Mouse (Mus musculus) adrenal gland, postnatal 10 days (tissue): ENCODE measurements around the gene Tenm3. TPM values are rescaled to one million over a fixed set of nuclear protein-coding genes. Genes with fewer than 3 reads are reported as not detected.

Experiments
- DNase-seq: peaks from one replicate; pipeline ENCODE4 v3.0.0; 2021; ENCODE audit warnings: mixed read lengths
- total RNA-seq, 2 experiments: library from RNA; stranded (reverse); gene quantifications; 2 replicates each; pipeline ENCODE4 v1.2.3; 2021

Gene Tenm3
- total RNA-seq, 2 experiments from 2014 or later = 18.3 to 20.4 TPM

DNA sequence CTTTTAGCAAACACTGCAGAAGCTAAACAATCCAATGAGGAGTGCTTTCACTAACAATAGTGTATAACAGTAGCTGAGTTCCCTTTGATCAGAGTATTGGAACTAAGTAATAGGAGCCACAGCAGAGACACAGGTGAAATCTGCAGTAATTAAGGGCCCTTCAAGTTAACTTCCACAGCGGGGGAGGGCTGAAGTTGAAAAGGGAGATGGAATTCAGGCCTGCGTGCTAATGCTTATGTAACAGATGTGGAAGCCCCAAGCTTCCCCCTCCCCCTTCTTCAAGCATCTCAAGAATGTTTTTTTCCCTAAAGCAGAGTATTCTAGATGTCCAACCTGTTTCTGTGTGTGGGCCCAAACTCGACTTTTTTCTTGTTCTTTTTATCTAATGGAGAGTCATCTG is 394.1 kb downstream of the Tenm3 start:
- DNase-seq = no peak

DNA sequence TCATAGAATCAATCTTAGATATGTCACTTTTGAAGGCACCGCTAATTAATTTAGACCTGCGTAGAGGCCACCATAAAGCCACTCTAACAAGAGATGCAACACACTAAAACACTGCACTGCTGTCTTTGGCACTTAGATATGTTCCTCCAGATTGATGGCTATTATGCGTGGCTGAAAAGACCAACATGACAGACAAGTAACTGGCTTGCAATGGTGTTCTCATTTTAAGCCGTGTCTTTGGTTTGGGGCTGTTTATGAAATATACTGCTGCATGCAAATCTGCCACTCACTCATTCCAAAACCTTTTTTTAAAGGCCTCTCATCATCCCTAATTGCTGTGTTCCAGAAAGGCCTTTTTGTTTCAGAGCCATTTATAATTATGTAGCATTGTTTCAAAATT is 398.1 kb downstream of the Tenm3 start:
- no peak for DNase-seq

DNA sequence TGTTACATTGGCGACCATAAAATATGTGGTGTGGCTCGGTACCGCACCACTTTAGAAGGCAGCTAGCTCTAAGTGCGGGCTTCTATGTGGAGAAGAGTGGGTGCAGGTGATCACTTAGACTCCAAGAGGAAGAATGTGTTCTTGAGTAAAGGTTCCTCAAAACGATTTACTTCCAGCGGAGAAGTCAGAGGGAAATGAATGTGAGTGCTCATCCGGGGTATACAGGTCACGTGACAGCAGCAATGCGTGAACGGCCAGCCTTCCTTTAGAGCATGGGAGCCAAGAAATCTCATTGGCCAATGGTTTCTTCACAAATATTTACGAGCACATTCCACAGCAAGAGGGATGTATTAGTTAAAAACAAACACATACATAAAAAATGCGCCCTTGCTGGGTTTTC is 404.3 kb downstream of the Tenm3 start:
- no peak for DNase-seq

DNA sequence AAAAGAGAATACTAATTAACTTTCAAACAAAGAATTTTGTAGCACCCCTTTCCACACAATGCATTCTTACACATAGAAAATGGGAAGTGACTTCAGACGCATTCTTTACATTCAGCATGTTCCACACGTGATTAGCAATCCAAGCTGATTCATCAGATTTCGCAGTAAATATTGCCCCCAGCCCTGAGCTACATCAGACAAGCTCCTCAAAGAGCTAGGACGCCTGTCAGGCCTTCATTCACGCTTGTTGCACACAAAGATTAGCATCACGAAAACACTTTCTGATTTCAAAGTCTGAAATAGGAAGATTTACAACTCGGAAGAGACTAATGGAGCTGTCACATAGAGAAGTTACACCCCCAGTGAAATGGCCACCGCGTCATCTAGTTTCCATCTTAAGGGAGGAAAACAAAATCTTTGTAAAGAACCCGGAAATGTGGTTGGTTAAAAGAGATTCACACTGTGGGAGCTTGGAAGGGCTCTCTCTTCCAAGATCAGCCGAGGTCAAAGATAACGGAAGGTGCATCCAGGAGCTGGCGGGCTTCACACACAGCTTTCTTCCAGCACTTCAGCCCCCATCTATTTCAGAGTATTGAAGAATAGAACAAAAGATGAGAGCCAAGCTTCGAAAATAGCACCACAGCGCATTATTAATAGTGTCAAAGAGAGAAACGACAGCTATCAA is 406.1 kb downstream of the Tenm3 start:
- DNase-seq = no peak

DNA sequence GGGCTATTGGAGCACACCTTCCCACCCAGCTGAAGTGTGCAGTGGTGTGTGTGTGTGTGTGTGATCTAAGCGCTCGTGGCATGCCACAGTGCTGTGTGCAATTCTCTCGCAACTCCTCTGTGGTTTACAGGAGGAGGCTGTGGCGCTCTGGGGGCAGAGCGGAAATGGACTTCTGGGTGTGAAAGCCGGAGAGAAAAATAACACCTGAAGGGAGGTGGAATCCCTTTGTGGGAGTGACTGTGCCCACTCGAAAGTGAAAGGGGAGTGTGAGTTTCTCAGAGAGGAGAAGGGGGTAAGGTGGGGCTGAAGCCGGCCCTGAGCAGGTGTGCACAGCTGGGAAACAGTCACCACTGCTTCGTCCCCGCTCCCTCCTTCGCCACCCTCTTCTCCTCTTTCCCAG is 418.6 kb downstream of the Tenm3 start:
- DNase-seq = no peak

DNA sequence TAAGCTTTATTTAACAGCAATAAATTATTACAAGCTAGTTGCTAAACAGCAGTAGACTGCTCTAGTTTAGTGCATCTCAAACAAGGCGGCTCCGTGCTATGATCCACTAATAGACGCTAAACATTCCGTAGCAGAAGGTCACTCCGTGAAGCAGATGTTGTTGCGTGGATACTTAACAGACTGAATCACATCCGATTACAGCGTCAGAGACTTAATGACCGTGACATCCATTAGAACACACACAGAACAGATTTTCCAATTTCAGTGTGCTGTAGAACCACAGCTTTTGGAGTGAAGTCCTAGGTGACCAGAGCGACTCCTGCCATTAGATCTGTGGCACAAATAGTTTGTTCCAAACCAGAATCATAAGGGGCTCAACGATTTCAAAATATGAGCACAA is 426.0 kb downstream of the Tenm3 start:
- DNase-seq = no peak

DNA sequence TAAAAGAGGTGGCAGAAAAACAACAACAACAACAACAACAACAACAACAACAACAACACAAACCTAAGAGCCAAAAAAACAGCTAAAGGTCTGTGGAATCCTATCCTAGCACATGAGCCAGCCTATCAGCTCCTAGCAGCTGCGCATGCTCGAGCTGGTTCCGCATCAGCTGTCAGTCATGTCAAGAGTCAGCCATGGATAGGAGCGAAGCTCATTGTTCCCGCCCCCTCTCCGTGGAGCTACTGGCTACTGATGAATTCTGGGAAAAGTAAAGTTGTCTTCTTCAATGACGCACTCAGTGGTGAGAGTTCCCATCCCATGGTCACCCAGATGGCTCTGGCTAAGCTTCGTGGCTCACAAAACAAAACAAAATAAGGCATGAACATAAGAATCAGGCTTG is 432.8 kb downstream of the Tenm3 start:
- no peak for DNase-seq

DNA sequence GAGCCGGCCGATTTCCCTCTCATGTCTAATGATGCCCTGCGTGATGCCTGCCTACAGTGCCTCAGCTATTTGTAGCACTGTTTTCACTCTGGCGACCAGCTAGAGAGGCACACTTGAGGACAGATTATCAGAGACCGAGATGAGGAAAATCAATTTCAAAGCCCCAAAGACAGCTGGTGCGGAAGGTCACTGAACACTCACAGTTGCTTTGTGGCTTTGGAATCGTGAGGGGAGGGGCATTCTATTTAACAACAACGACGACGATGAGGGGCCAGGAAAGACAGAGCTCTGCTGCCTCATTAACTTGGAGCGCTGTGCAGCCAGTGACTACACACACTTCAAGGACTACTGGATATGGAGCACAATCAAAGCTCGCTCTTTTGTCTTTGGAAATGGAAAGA is 443.2 kb downstream of the Tenm3 start:
- no peak for DNase-seq

DNA sequence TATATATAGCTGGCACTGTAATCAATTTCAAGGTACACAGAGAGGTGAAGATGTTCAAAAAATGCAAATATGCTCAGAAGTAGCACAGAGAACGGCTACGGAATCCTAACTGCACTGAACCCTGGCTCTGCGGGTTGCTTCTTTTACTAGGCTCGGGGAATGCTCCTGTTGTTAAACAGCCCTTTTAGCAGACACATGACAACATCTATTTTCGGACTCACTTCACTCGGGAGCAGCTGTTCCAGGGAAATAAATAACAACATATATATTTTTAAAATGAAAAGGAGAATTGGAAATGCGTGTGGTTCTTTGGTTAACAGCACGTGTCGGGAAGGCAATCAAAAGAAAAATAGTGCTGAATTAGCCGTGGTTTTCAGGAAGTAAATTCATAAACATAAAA is 457.9 kb downstream of the Tenm3 start:
- DNase-seq = no peak

DNA sequence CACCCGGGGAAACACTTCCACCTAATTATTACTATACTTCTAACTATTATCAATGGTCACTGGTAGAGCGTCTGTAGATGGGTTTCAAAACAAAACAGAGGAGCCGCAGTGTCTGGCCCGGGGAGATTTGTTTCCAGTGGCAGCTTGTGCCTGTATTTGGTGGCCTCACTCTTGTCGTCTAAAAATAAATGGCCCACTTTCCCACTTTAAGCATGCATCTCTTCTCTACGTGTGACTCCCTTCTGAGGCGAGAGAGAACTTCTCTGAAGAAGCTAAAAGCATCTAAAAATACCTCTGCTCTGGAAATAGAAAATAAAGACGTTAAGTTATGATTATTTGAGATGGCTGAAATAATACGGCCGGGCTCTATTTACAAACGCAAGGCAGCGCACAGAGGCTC is 463.7 kb downstream of the Tenm3 start:
- no peak for DNase-seq

DNA sequence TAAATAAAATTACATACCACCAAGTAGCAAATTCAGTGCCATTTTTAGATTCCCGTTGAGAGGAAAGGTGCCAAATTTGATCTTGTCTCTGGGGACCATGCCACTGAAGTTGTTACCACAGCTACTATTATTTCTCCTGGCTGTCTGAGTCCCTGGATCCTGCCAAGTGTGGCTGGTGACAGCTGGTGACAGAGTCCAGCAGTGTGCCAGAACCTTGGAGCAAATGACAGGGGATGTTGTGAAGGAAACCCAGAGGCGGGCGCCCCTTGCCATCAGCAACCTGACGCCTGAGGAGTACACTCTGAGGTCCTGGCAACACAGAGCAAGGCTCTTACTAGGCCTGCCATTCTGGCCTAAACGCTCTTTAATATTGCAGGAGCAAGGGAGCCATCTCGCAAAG is 467.0 kb downstream of the Tenm3 start:
- peak; percentile 40 for DNase-seq

DNA sequence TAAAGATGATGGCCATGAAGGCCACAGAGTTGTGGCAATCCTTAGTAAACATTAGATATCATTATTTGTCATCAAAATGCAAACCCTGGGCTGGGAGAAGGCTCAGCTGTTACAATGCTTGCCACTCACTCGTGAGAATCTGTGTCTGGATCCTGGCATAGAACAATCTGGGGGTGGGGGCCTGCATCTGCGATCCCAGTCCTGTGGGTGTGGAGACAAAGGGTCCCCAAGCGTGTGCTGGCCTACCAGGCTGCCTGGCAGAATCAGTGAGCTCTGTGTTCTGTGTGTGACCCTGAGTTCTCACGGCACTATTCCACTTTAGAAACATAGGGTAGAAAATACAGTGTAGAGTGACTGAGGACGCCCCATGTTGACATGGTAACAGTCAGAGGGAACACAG is 468.6 kb downstream of the Tenm3 start:
- DNase-seq = no peak

DNA sequence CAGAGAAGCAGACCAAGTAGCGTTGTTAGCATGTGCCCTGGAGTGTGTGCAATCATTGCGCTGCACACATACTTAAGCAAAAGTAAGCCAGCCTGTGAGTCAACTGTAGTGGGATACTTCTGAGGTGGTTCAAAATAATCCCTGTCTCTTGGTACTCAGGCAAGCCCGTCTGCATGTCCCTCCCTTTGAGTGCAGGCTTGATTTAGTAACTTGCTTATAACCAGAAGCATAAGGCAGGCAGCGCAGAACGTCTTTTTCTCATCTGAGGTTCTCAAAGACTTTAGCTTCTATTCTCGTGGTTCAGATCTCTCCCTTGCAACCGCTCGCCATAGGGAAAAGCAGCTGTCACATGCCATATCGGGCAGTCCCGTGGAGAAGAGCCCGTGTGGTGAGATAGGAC is 470.3 kb downstream of the Tenm3 start:
- no peak for DNase-seq

DNA sequence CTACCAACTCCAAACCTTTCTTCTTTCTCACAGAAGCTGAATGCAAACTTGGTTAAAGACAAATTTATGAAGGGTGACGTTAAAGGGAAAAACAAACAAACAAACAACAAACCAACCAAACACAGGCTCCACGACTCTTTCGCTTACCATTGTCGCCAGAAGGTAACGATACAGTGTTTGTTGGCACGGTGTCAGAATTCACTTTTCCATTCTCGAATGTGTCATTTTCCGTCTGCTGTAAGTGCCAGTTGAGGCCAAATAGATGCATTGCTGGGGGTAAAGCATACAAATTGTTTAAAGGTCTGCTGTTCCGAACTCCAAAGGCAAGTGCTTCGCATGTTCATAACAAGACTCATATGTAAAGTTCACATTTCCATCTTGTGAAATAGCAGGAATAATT is 476.6 kb downstream of the Tenm3 start:
- DNase-seq = no peak

DNA sequence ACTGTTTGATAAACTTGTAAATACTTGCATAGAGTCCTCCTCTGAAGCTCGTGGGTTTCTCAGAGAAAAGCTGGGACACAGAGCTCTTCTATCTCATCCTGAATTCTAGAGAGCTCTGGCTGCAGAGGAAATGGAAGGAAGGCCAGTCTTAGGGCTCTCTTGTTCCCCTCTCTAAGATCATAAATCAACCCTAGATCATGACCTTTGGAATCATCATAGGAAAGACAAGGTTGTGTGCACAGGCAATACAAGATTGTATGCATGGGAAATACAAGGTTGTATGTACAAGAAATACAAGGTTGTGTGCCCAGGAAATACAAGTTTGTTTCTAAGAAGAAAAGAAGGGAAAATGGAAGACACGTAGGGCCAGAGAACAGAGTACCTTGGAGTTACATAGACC is 486.9 kb downstream of the Tenm3 start:
- no peak for DNase-seq

DNA sequence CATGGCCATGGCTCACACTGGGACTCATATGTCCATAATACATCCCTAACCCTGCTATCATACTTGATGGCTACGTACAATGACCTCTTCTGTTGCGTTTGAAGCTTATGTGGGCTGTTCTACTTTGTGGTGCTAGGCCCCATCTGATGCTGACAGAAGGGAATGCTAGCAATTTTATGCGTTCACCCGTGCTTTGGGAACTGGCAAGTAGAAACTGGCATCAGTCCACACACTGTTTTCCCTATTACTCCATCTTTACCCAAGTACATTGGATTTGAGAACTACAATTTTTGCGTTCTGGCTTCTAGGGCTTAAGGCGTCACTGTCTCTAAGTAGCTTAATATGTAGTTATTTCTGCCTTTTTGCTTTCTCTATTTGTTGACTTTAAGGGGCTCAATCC is 490.3 kb downstream of the Tenm3 start:
- no peak for DNase-seq

DNA sequence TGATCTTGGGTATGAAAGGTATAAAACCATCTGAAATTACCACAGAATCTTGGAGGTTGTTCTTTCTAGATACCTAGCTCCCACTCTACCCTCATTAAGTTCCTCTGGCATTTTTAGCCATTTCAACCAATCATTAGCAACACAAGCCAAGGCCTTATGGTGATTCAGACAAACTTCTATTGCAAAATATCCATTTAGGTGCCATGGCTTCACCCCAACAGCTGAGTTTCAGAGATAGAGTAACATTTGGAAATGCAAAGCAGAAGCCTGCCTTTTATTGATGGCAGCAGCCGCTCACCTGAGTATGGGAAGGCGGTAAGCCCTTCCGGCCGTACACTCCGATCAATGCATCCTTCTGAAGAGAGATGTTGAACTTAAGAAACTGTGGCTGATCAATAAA is 494.9 kb downstream of the Tenm3 start:
- peak; percentile 9 for DNase-seq

DNA sequence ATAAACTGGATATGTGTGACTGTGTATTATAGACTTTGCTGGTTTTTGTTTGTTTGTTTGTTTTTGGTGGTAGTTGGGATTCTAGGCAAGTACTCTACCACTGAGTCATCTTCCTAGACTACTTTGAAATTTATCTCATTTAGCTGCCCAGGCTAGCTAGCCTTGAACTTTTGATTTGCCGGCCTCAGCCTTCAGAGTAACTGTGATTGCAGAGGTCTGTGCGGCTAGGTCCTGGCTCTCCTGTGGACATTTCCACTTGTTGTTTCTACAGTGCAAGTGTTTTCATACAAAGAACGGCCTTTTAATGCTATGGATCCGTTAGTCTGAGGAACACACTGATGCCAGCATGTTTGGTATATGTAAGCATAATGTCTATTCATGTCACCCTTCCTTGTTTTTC is 495.4 kb downstream of the Tenm3 start:
- DNase-seq = peak; percentile 46

DNA sequence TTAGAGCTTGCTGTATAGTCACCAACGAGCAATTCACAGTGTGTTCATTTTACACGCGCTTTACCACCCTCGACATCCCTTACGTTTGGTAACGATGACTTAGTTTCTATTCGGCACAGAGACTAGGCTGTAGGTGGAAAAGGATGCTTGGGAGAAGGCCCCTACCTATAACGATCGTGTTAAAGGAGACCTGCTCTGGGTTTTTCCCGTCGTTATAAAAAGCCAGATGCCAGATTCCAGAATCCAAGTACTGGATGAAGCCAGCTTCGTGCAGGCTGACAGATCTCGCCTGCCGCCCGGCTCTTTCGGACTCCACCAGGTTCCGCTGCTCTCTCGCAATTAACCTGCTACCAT is 500.7 kb downstream of the Tenm3 start:
- no peak for DNase-seq

DNA sequence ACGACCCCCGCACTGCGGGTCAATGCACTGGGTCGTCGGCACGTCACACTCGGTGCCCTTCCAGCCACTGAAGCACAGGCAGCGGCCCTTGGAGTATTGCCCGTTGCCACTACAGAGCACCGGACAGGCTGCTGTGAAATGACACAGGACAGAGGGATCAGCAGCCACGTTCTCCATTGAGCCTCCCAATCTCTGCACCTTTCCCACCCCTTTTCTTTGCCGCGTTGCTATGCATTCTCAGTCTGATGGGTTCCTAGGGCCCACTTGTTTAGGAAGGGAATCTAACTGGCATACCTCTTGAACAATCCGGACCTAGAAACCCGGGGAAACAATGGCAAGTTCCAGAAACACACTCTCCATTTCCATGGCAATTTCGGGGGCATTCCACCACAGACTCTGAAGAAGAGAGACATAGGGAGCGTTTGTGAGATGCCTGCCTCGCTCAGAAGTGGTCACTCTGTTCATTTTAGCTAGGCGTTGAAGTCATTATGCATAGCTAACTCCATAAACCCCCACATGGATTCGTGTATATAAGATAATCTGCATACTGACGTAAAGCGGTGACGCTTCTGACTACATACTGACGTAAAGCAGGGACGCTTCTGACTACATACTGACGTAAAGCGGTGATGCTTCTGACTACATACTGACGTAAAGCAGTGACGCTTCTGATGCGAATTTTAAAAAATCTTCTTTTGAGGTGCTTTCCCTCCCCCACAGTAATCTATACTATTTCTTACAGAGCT is 501.3 kb downstream of the Tenm3 start:
- DNase-seq = no peak

DNA sequence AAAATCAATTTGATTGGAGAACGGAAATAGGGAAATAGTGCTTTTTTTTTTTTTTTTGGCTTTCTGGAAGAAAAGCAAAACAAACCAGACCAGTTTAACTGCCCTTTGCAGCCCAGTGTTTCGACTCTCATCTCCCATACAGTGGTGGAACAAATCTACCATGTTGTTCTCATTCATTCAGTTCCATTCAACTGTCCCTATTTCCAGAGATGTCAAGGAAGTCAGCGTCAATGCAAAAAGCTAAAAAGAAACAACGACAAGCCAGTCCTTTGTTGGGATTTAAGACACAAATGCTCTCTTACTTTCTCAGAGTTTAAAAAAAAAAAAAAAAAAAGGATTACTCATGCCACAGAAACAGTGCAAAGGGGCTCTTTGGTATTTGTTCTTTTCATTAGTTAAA is 502.1 kb downstream of the Tenm3 start:
- DNase-seq = no peak

DNA sequence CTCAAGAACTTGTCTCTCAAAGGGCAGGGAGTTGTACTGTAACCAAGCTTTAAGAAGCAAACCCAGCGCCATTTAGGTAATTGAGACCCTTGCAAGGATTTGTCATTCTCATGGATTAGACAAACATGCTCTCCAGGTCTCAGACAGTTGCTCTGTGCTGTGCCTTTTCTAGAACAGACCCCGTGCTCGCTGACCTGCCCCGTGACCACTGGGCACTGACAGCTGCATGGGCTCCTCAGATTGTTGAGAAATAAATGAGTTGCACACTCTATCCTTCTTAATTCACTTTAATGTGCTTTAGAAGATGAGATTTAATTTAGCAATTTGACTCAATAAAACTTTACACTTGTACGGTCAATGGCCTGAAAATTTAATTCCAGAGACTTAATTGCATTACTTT is 502.5 kb downstream of the Tenm3 start:
- DNase-seq = no peak

DNA sequence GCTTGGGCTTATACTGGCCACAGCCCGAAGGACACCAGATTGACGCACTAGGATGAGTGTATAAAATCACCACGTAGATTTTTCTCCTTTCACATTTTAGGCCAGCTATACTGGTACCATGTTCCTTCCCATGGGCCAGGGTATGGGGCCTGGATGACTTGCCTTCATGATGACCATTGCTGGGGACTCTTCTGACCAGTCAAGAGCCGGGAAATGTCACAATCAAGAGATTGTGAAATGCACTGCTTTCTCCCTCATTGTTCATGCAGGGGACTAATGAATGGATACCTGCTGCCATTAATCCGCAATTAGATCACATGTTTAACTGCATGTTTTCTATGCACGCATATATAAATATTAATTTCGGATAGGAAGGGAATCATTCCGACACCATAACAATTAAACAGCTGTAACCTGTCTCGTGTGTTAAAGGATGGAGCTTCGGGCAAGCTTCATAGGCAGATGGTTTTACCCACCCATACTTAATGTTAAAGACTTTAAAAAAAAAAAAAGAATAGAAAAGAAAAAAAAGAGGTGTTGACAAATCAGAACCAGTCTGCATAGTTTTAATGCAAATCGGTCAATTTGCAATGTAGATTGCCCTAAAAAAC is 521.0 kb downstream of the Tenm3 start:
- DNase-seq = no peak

DNA sequence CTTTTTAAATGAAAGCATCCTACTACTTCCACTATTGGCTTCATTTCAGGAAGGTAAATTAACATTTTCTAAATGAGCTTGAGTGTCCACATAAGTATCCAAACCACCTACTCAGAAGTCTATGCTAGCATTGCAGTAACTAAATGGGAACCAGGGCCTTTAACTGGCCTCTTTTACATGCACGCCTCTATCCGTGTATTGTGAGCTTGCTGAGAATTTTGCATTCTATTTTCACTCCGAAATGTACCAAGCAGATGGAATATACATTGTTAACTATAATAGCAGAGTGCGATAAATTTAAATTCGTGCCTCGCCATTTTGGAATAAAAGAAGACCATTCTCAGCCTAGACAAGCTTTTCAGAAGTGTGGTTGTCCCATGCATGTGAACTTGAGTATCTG is 521.5 kb downstream of the Tenm3 start:
- no peak for DNase-seq
